Mouse (Mus musculus) midbrain, embryonic 10.5 days (tissue): Measurements from ENCODE around the gene Anks6. TPM values are rescaled to one million over a fixed set of nuclear protein-coding genes. Genes with fewer than 3 reads are reported as not detected.
A peak's percentile ranks its signal among the peaks of the same experiment; 100 is the strongest.

ENCODE experiments used
- DNase-seq: peaks from one replicate; pipeline ENCODE4 v3.0.0-alpha.2; 2017; ENCODE audit warnings: low spot score
- H3K27ac ChIP-seq: fragments of 300-500 bp; sonication (generic); replicated peaks from 2 replicates; pipeline ENCODE4 v1.5.1; 2016; ENCODE audit warnings: mild to moderate bottlenecking
- H3K27me3 ChIP-seq: fragments of 300-500 bp; sonication (generic); 2 replicates; pipeline ENCODE4 v1.6.1; 2016; ENCODE audit warnings: low read depth, mild to moderate bottlenecking; ENCODE audit not compliant: poor library complexity, severe bottlenecking
- H3K36me3 ChIP-seq: fragments of 300-500 bp; sonication (generic); 2 replicates; pipeline ENCODE4 v1.6.1; 2016; ENCODE audit warnings: mild to moderate bottlenecking, moderate library complexity
- H3K4me1 ChIP-seq: fragments of 300-500 bp; sonication (generic); 2 replicates; pipeline ENCODE4 v1.6.1; 2016
- H3K4me3 ChIP-seq: fragments of 300-500 bp; sonication (generic); 2 replicates; pipeline ENCODE4 v1.5.1; 2016; ENCODE audit warnings: mild to moderate bottlenecking, moderate library complexity
- H3K9me3 ChIP-seq: fragments of 300-500 bp; sonication (generic); replicated peaks from 2 replicates; pipeline ENCODE4 v1.6.1; 2016; ENCODE audit warnings: mild to moderate bottlenecking
- WGBS: fragments of 180-500 bp; shearing (Covaris S2); methylation state at CpG from one replicate; pipeline ENCODE4 v1.1.7; 2016; 5-methylcytosine and 5-hydroxymethylcytosine counted together
- polyA plus RNA-seq: library from polyadenylated mRNA; unstranded; fragments of >200 nt; fragmentation: Nextera tagmentation; extraction: Ambion mirVana; gene quantifications from 2 replicates; pipeline ENCODE4 v1.2.1, GENCODE M21; 2016

Gene Anks6
- polyA plus RNA-seq, 1 experiment from 2014 or later = 2.9 TPM

GRCm38 (mm10) chr4:46992827-46993473, 64.3 kb downstream of the Anks6 start:
- DNase-seq = peak; percentile 61
- Histone ChIP-seq H3K4me3 (no peak overlapping the region), H3K36me3 (no peaks in the 10 kb centered on the region), H3K27ac (no peak overlapping the region), H3K4me1 (peaks cover 27% of the 10 kb centered on the region), H3K9me3 (no peaks in the 10 kb centered on the region), H3K27me3 (peaks cover 71% of the 10 kb centered on the region)
- 9% methylated on average over 8 of the region's 8 CpGs for WGBS

- Histone ChIP-seq H3K4me3 (peak overlapping the region; percentile 72), H3K27me3 (peaks cover 75% of the 10 kb centered on the region), H3K27ac (peak overlapping the region; percentile 74), H3K36me3 (no peaks in the 10 kb centered on the region), H3K4me1 (peaks cover 27% of the 10 kb centered on the region), H3K9me3 (no peaks in the 10 kb centered on the region)
- DNase-seq = no peak
- 1% methylated on average over 31 of the region's 31 CpGs for WGBS
Measured at GRCm38 (mm10) chr4:46991959-46992316, 65.3 kb downstream of the Anks6 start.

- Histone ChIP-seq H3K27ac (peak within 1 kb of the TSS; percentile 74), H3K4me3 (peak within 1 kb of the TSS; percentile 72), H3K4me1 (peaks cover 27% of the 10 kb centered on the region), H3K27me3 (peaks cover 75% of the 10 kb centered on the region), H3K9me3 (no peaks in the 10 kb centered on the region), H3K36me3 (no peaks in the 10 kb centered on the region)
- 5% methylated on average over 116 of the region's 134 CpGs for WGBS
- peak; percentile 59 for DNase-seq
Measured at GRCm38 (mm10) chr4:46991016-46991958, 65.9 kb downstream of the Anks6 start, which contains the start of gene Gabbr2. Gene Gabbr2 (minus strand): TSS chr4:46991873.

GRCm38 (mm10) chr4:46990281-46991015, 66.8 kb downstream of the Anks6 start:
- 3% methylated on average over 29 of the region's 29 CpGs for WGBS
- DNase-seq = peak; percentile 50
- peaks cover 75% of the 10 kb centered on the region for H3K27me3 ChIP-seq
- H3K4me3 ChIP-seq = peak overlapping the region; percentile 72
- H3K36me3 ChIP-seq = no peaks in the 10 kb centered on the region
- peaks cover 27% of the 10 kb centered on the region for H3K4me1 ChIP-seq
- H3K27ac ChIP-seq = no peak overlapping the region; the same call in 1 of the 2 replicates
- no peaks in the 10 kb centered on the region for H3K9me3 ChIP-seq

GRCm38 (mm10) chr4:46989842-46990241, 67.4 kb downstream of the Anks6 start:
- WGBS = 2% methylated on average over 17 of the region's 17 CpGs
- Histone ChIP-seq H3K4me1 (peaks cover 27% of the 10 kb centered on the region), H3K9me3 (no peaks in the 10 kb centered on the region), H3K36me3 (no peaks in the 10 kb centered on the region), H3K4me3 (peak overlapping the region; percentile 72), H3K27me3 (peaks cover 73% of the 10 kb centered on the region), H3K27ac (no peak overlapping the region)
- DNase-seq = peak; percentile 67

GRCm38 (mm10) chr4:46988824-46989223, 68.4 kb downstream of the Anks6 start:
- 88% methylated on average over 4 of the region's 4 CpGs for WGBS
- DNase-seq = no peak
- Histone ChIP-seq H3K9me3 (no peaks in the 10 kb centered on the region), H3K36me3 (no peaks in the 10 kb centered on the region), H3K27ac (no peak overlapping the region), H3K4me1 (peaks cover 27% of the 10 kb centered on the region), H3K4me3 (no peak overlapping the region), H3K27me3 (peaks cover 63% of the 10 kb centered on the region)

GRCm38 (mm10) chr4:46988257-46988656, 69.0 kb downstream of the Anks6 start:
- Histone ChIP-seq H3K27me3 (peaks cover 57% of the 10 kb centered on the region), H3K4me1 (peaks cover 27% of the 10 kb centered on the region), H3K4me3 (no peak overlapping the region), H3K36me3 (no peaks in the 10 kb centered on the region), H3K9me3 (no peaks in the 10 kb centered on the region), H3K27ac (no peak overlapping the region)
- DNase-seq = no peak
- 71% methylated on average over 3 of the region's 3 CpGs for WGBS

GRCm38 (mm10) chr4:46987809-46988208, 69.4 kb downstream of the Anks6 start:
- H3K27me3 ChIP-seq = peaks cover 52% of the 10 kb centered on the region
- peaks cover 27% of the 10 kb centered on the region for H3K4me1 ChIP-seq
- H3K9me3 ChIP-seq = no peaks in the 10 kb centered on the region
- no peaks in the 10 kb centered on the region for H3K36me3 ChIP-seq
- H3K4me3 ChIP-seq = no peak overlapping the region
- no peak for DNase-seq
- no peak overlapping the region for H3K27ac ChIP-seq
- WGBS = 89% methylated on average over 6 of the region's 6 CpGs

GRCm38 (mm10) chr4:46986054-46986453, 71.2 kb downstream of the Anks6 start:
- Histone ChIP-seq H3K4me3 (no peak overlapping the region), H3K27ac (no peak overlapping the region)
- DNase-seq = no peak

GRCm38 (mm10) chr4:46982912-46983311, 74.3 kb downstream of the Anks6 start:
- Histone ChIP-seq H3K36me3 (no peaks in the 10 kb centered on the region), H3K4me1 (no peaks in the 10 kb centered on the region), H3K4me3 (no peak overlapping the region), H3K9me3 (no peaks in the 10 kb centered on the region), H3K27me3 (peaks cover 3% of the 10 kb centered on the region), H3K27ac (no peak overlapping the region)
- WGBS = 73% methylated on average over 5 of the region's 5 CpGs
- no peak for DNase-seq

More at GRCm38 (mm10) chr4:46986054-46986453, 71.2 kb downstream of the Anks6 start:
- no peaks in the 10 kb centered on the region for H3K36me3 ChIP-seq
- no peaks in the 10 kb centered on the region for H3K9me3 ChIP-seq
- H3K4me1 ChIP-seq = peaks cover 16% of the 10 kb centered on the region
- peaks cover 35% of the 10 kb centered on the region for H3K27me3 ChIP-seq

GRCm38 (mm10) chr4:46982094-46982493, 75.1 kb downstream of the Anks6 start:
- DNase-seq = no peak

GRCm38 (mm10) chr4:46978371-46978770, 78.9 kb downstream of the Anks6 start:
- Histone ChIP-seq H3K9me3 (no peaks in the 10 kb centered on the region), H3K36me3 (no peaks in the 10 kb centered on the region), H3K4me1 (no peaks in the 10 kb centered on the region), H3K27me3 (no peaks in the 10 kb centered on the region), H3K4me3 (no peak overlapping the region), H3K27ac (no peak overlapping the region)
- WGBS = 86% methylated on average over 6 of the region's 6 CpGs
- no peak for DNase-seq

More at GRCm38 (mm10) chr4:46982094-46982493, 75.1 kb downstream of the Anks6 start:
- Histone ChIP-seq H3K27me3 (no peaks in the 10 kb centered on the region), H3K4me1 (no peaks in the 10 kb centered on the region), H3K4me3 (no peak overlapping the region), H3K36me3 (no peaks in the 10 kb centered on the region), H3K27ac (no peak overlapping the region), H3K9me3 (no peaks in the 10 kb centered on the region)
- 92% methylated on average over 4 of the region's 4 CpGs for WGBS
